Mouse (Mus musculus) adipocyte (in vitro differentiated cells): ENCODE data around the gene Syt14.

Experiments used
- DNase-seq: peaks from one replicate; pipeline ENCODE4 v3.0.0-alpha.2; 2016; ENCODE audit warnings: low spot score

The Syt14 gene

GRCm38 (mm10) chr1:193035371-193036238 lies at the start of gene Syt14:
Syt14 (minus strand) TSS chr1:193035775.
- peak; percentile 39 for DNase-seq

- no peak for DNase-seq
These were observed 48.4 kb upstream of the Syt14 start for GRCm38 (mm10) chr1:193084016-193084415.

- DNase-seq, result peak; percentile 18
These were observed 47.5 kb upstream of the Syt14 start for GRCm38 (mm10) chr1:193083051-193083450.

GRCm38 (mm10) chr1:193082311-193082921 lies 46.8 kb upstream of the Syt14 start:
- peak; percentile 69 for DNase-seq

GRCm38 (mm10) chr1:193062618-193063017 lies 27.0 kb upstream of the Syt14 start:
- no peak for DNase-seq

GRCm38 (mm10) chr1:193060167-193060566 lies 24.6 kb upstream of the Syt14 start:
- DNase-seq, result no peak

- no peak for DNase-seq
These were observed 24.0 kb upstream of the Syt14 start for GRCm38 (mm10) chr1:193059596-193059995.

- DNase-seq, result no peak
These were observed 18.8 kb upstream of the Syt14 start for GRCm38 (mm10) chr1:193054401-193054800.

DNA sequence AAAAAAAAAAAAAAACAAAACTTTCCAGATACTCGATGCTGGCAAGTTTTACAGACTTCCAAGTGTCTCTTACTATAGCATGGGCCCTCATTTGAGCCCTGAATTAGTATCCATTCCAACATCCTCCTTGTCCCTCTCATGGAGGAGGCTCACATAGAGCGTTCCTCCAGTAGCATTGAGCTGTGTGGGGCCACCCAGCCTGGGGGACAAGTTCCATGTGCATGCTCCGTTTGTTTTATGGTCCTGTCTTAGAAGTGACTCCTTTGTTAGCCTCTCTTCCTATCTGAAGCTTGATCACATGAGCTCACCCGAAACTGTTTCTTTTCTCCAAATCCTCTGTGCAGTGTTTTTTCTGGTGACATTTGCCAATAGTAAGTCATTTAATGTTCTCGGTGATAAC lies 17.5 kb upstream of the Syt14 start:
- no peak for DNase-seq

DNA sequence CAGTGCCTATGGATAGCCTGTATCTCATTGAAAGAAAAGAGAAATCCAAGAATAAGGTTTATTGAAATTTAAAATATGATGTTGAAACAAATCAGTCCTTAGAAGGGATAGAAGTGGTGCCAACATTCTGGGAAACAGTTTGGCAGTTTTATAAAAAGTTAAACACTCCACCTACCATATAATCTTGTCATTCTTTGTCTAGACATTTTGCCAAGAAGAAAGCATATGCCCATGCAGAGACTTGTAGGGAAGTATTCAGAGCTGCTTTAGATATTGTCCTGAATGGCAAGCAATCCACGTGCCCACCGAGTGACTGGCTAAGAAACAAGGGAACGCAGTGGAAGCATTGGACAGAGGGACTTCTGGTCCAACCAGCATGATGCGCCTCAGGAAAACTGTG lies 12.0 kb upstream of the Syt14 start:
- DNase-seq, result no peak

DNA sequence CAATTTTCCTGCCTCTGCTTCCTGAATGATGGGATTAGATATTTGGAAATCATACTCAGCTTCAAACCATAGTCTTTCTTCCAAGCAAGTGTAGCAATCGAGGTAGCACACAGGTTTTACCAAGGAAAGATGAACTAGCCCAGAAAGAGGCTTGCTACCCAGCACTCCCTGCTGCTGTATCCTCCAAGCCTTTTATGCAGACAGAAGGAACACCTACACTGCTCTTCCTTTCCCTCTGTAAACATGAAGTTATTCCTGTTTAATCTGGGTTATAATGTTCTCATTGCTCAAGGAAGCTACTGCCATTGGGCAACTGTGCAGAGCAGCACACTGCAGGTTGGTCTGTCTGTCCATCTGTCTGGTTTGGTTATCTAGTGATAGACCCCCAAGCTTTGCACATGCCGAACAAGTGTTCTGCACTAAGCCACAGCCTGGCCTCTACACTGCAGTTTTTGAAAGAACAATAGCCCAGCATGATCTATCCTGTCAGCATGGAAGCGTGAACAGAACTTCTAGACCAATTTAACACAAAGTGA lies 7.3 kb upstream of the Syt14 start:
- DNase-seq, result no peak

- DNase-seq, result no peak
These were observed 614 bp downstream of the Syt14 start for GRCm38 (mm10) chr1:193034951-193035370.

DNA sequence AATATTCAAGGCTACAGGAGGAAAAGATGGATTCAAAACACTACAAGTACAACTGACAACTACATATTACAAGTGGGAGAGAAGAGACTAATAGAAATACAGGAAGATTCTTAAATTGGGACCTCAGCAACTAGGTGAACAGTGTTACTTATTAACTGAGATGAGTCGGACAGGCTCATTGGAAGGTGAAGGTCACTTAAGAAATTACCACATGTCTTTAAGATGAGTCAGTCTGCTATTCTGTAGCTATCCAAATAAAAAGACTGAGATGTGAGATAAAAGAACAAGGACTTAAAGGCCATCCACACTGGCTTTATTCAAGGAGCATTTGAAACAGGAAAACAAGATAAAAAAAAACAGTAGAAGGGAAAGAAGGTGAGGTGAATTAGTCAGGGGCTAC lies 11.3 kb downstream of the Syt14 start:
- DNase-seq, result no peak

DNA sequence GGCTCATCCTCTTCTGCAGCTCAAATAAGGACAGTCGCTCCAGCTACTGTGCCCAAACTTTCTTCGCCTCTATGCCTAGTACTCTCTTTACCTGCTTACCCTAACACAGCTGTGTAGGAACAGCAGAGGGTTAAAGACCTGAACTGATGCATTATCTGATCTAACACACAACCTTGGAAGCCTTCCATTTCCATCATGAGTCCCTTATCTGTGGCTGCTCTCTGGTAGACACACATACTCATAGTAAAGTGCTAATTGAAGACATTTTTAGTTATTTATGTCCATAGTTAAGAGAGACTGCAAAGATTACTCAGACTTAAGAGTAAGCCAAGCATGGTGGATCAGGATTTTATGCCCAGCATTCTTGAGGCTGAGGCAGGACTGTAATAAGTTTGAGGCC lies 23.2 kb downstream of the Syt14 start:
- DNase-seq, result no peak

- DNase-seq, result no peak
These were observed 24.4 kb downstream of the Syt14 start for GRCm38 (mm10) chr1:193011000-193011769.

- no peak for DNase-seq
These were observed 31.0 kb downstream of the Syt14 start for GRCm38 (mm10) chr1:193004581-193004980.

- DNase-seq, result no peak
These were observed 31.6 kb downstream of the Syt14 start for GRCm38 (mm10) chr1:193003953-193004352.

- DNase-seq, result peak; percentile 54
These were observed 33.3 kb downstream of the Syt14 start for GRCm38 (mm10) chr1:193002307-193002706.

GRCm38 (mm10) chr1:193001587-193001986 lies 34.0 kb downstream of the Syt14 start:
- DNase-seq, result no peak

DNA sequence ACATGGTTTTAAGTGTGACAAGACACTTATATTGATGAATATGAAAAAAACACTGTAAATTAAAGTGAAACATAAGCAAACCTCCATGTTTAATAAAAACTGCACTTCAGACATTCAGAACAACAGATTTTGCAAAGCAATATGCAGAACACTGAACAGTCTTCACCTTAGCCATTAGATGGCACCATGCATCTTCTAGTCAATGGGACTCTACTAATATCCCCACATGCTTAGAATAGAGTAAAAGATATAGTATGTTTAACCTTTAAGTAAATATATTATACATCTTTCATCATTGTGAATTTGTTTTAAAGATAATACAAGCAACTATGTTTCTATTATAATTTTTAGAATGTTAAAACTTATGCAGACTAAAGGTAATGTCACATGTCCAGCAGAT lies 34.7 kb downstream of the Syt14 start:
- DNase-seq, result peak; percentile 64

DNA sequence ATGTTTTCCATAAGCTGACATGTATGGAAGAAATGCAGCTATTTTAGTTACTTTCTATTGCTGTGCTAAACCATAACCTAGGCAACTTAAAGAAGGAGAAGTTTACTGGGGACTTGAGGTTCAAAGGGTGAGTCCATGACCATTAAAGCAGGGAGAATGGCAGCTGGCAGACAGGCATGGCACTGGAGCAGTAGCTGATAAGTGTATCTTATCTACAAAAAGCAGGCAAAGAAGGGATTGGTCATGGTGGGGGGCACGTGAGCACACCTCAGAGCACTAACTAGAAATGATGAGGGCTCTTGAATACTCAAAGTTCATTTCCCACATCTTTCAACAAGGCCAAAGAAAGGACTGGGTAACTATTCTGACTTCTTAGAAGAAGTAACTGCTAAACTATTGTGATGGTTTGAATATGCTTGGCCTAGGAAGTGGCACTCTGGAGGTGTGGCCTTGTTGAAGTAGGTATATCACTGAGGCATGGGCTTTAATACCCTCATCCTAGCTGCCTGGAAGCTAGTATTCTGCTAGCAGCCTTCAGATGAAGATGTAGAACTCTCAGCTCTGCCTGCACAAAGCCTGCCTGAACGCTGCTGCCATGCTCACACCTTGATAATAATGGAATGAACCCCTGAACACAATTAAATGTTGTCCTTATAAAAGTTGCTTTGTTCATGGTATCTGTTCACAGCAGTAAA lies 41.2 kb downstream of the Syt14 start:
- no peak for DNase-seq

GRCm38 (mm10) chr1:192993491-192993890 lies 42.1 kb downstream of the Syt14 start:
- no peak for DNase-seq
